In genomic region chr9:87198036-87198435, GRCm38 (mm10) we compare ENCODE assay signal across 22 mouse cellular contexts. TPM values are rescaled to one million over a fixed set of nuclear protein-coding genes. Genes with fewer than 3 reads are reported as not detected.
A peak's percentile ranks its signal among the peaks of the same experiment; 100 is the strongest.
DNase-seq lines count a peak whose midpoint lies in the region; ATAC-seq and TF ChIP-seq lines count a peak whose summit lies in the region.
"Had no signal": no experiment of that assay in that cellular context is flagged by ENCODE, and none has a peak within 500 bp of the region (broad histone marks: within the 10 kb centered on the region; RNA-seq: fewer than 3 reads in every experiment).

No protein-coding gene starts in this region.

- H3K4me2 ChIP-seq in hindbrain, postnatal 0 days (ENCODE audit: low read depth, low read length), result no peak overlapping the region
- H3K4me2 ChIP-seq: embryonic facial prominence, embryonic 12.5 days; heart, embryonic 13.5 days; hindbrain, embryonic 12.5 days; kidney, embryonic 15.5 days had no signal

- H3K4me3 ChIP-seq in hindbrain, postnatal 0 days (ENCODE audit: low read length), result no peak overlapping the region
- no peak overlapping the region for H3K4me3 ChIP-seq in hindbrain, embryonic 10.5 days
- H3K4me3 ChIP-seq: embryonic facial prominence, embryonic 12.5 days; gastrocnemius, adult 2 months; heart, embryonic 13.5 days; hindbrain, embryonic 12.5 days; kidney, embryonic 15.5 days had no signal

- no peak overlapping the region for H3K9ac ChIP-seq in hindbrain, postnatal 0 days (replicated peaks; ENCODE audit: low read length)
- H3K9ac ChIP-seq: embryonic facial prominence, embryonic 12.5 days; heart, embryonic 13.5 days; hindbrain, embryonic 12.5 days; kidney, embryonic 15.5 days had no signal

- H3K27ac ChIP-seq in hindbrain, postnatal 0 days, result no peak overlapping the region
- no peak overlapping the region for H3K27ac ChIP-seq in hindbrain, embryonic 10.5 days
- H3K27ac ChIP-seq: embryonic facial prominence, embryonic 12.5 days; gastrocnemius, adult 2 months; heart, embryonic 13.5 days; hindbrain, embryonic 12.5 days; kidney, embryonic 15.5 days had no signal

- DNase-seq in hindbrain, postnatal 0 days (ENCODE audit: low spot score), result peak; percentile 17
- no peak for DNase-seq in hindbrain, embryonic 10.5 days (ENCODE audit: low spot score)
- DNase-seq in cerebellum, adult 11 months, result peak; percentile 32
- DNase-seq in cerebellum, adult 8-10 months, result peak; percentile 35
- DNase-seq in cerebellum, postnatal 14 days, result peak; percentile 29 to 52
- DNase-seq in frontal cortex, postnatal 36 days (ENCODE audit: low spot score in 2 of 2), result no peak
- no peak for DNase-seq in testis, postnatal 14 days (ENCODE audit: low spot score)
- no peak for DNase-seq in urinary bladder, postnatal 25 days (ENCODE audit: low spot score)
- DNase-seq: adrenal gland, postnatal 25 days; gastrocnemius, adult 2 months; gastrocnemius, postnatal 36 days; heart, postnatal 36 days; kidney, adult 18-20 months had no signal

- TF ChIP-seq CTCF in hindbrain, postnatal 0 days (IDR thresholded peaks at IDR 0.05; ENCODE audit: low read depth), result no peak

- H3K9me3 ChIP-seq in hindbrain, postnatal 0 days (ENCODE audit: low read length), result no peaks in the 10 kb centered on the region
- H3K9me3 ChIP-seq in hindbrain, embryonic 10.5 days, result 0 out of 2 replicates have a peak, but pooled peaks cover 2% of the 10 kb centered on the region
- H3K9me3 ChIP-seq: embryonic facial prominence, embryonic 12.5 days; heart, embryonic 13.5 days; hindbrain, embryonic 12.5 days; kidney, embryonic 15.5 days had no signal

- peaks cover 16% of the 10 kb centered on the region; the same call in 1 of the 2 replicates for H3K36me3 ChIP-seq in hindbrain, postnatal 0 days (ENCODE audit: insufficient read depth, low read length)
- H3K36me3 ChIP-seq in hindbrain, embryonic 10.5 days, result peaks cover 88% of the 10 kb centered on the region

- ATAC-seq in hindbrain, postnatal 0 days, result 0 out of 2 replicates have a peak, but pooled peaks have one; percentile 15
- ATAC-seq: forebrain, embryonic 16.5 days had no signal

- H3K4me1 ChIP-seq in hindbrain, postnatal 0 days (ENCODE audit: insufficient read depth, low read length), result no peaks in the 10 kb centered on the region
- no peaks in the 10 kb centered on the region for H3K4me1 ChIP-seq in hindbrain, embryonic 10.5 days (replicated peaks)
- H3K4me1 ChIP-seq: embryonic facial prominence, embryonic 12.5 days; heart, embryonic 13.5 days; hindbrain, embryonic 12.5 days; kidney, embryonic 15.5 days had no signal

- 73% methylated on average over 6 of the region's 6 CpGs for WGBS in hindbrain, postnatal 0 days
- 90% methylated on average over 6 of the region's 6 CpGs for WGBS in hindbrain, embryonic 10.5 days

- no peaks in the 10 kb centered on the region for H3K27me3 ChIP-seq in hindbrain, postnatal 0 days (ENCODE audit: insufficient read depth, low read length)
- no peaks in the 10 kb centered on the region for H3K27me3 ChIP-seq in hindbrain, embryonic 10.5 days (ENCODE audit: insufficient read depth, poor library complexity, severe bottlenecking)
- H3K27me3 ChIP-seq: embryonic facial prominence, embryonic 12.5 days; heart, embryonic 13.5 days; hindbrain, embryonic 12.5 days; kidney, embryonic 15.5 days had no signal

RNA-seq across cellular contexts. Expression of gene Mrap2, which starts 53.9 kb away (rescaled TPM):
- total RNA-seq in hindbrain, postnatal 0 days (2014; rRNA removed), result 4.5 and 5.3 TPM in 2 replicates
- polyA plus RNA-seq in hindbrain, postnatal 0 days (2015; fragmentation: Nextera tagmentation; extraction: Ambion mirVana), result 5.3 and 5.6 TPM in 2 replicates
- not detected in 2 replicates for polyA plus RNA-seq in hindbrain, embryonic 10.5 days (2016; fragmentation: Nextera tagmentation; extraction: Ambion mirVana)
- total RNA-seq: common myeloid progenitor, adult 5-6 weeks; MEL had no signal
- polyA plus RNA-seq: forebrain, embryonic 11.5 days; heart, embryonic 13.5 days; heart, postnatal 0 days had no signal

RNA-seq across cellular contexts. Expression of gene Cep162, which starts 57.3 kb away (rescaled TPM):
- 4.5 and 5.4 TPM in 2 replicates for total RNA-seq in hindbrain, postnatal 0 days (2014; rRNA removed)
- polyA plus RNA-seq in hindbrain, postnatal 0 days (2015; fragmentation: Nextera tagmentation; extraction: Ambion mirVana), result 4.0 and 4.5 TPM in 2 replicates
- polyA plus RNA-seq in hindbrain, embryonic 10.5 days (2016; fragmentation: Nextera tagmentation; extraction: Ambion mirVana), result 9.3 and 11.7 TPM in 2 replicates

Comparison
In these comparisons a context has a peak if more than half of its experiments do, and no peak if none do; other contexts are left out.
1. DNase-seq: peak in hindbrain, postnatal 0 days (single experiment), cerebellum, adult 11 months (single experiment), cerebellum, adult 8-10 months (single experiment) and cerebellum, postnatal 14 days (2 of 2); none in hindbrain, embryonic 10.5 days (single experiment), frontal cortex, postnatal 36 days (0 of 2), testis, postnatal 14 days (single experiment) and urinary bladder, postnatal 25 days (single experiment).